Comparison of ENCODE assay signal across 13 mouse cellular contexts in genomic region chr7:25390986-25391385, GRCm38 (mm10). TPM values are rescaled to one million over a fixed set of nuclear protein-coding genes. Genes with fewer than 3 reads are reported as not detected.
A peak's percentile ranks its signal among the peaks of the same experiment; 100 is the strongest.
DNase-seq lines count a peak whose midpoint lies in the region; ATAC-seq and TF ChIP-seq lines count a peak whose summit lies in the region.
"Had no signal": no experiment of that assay in that cellular context is flagged by ENCODE, and none has a peak within 500 bp of the region (broad histone marks: within the 10 kb centered on the region; RNA-seq: fewer than 3 reads in every experiment).

No protein-coding gene starts in this region.

- H3K27me3 ChIP-seq in intestine, embryonic 16.5 days (replicated peaks; ENCODE audit: control insufficient read depth, insufficient read depth, low read length): no peaks in the 10 kb centered on the region
- H3K27me3 ChIP-seq: kidney, embryonic 15.5 days had no signal

- no peaks in the 10 kb centered on the region for H3K9me3 ChIP-seq in intestine, embryonic 16.5 days (ENCODE audit: control insufficient read depth, low read length)
- H3K9me3 ChIP-seq: heart, embryonic 10.5 days; kidney, embryonic 15.5 days had no signal

- H3K4me2 ChIP-seq in intestine, embryonic 16.5 days (ENCODE audit: low read depth, low read length): no peak overlapping the region
- H3K4me2 ChIP-seq: kidney, embryonic 15.5 days had no signal

- peaks cover 50% of the 10 kb centered on the region for H3K4me1 ChIP-seq in intestine, embryonic 16.5 days (ENCODE audit: control insufficient read depth, insufficient read depth, low read length)

- no peak for TF ChIP-seq CTCF in gastrocnemius, adult 2 months (IDR thresholded peaks at IDR 0.05)

- peak overlapping the region; percentile 91 for H3K27ac ChIP-seq in gastrocnemius, adult 2 months
- H3K27ac ChIP-seq in intestine, embryonic 16.5 days (ENCODE audit: low read length): peak overlapping the region; percentile 38; the same call in 1 of the 2 replicates
- H3K27ac ChIP-seq: macrophage had no signal

- 47% methylated on average over 2 of the region's 2 CpGs for WGBS in intestine, embryonic 16.5 days

- intact Hi-C loops in gastrocnemius, adult 2 months (cut with DNase I): no loop called here

- peak overlapping the region; percentile 72 for H3K4me3 ChIP-seq in gastrocnemius, adult 2 months
- H3K4me3 ChIP-seq in intestine, embryonic 16.5 days (ENCODE audit: low read length): no peak overlapping the region
- H3K4me3 ChIP-seq: heart, embryonic 10.5 days; kidney, embryonic 15.5 days had no signal

- DNase-seq in gastrocnemius, adult 2 months: no peak
- no peak for DNase-seq in gastrocnemius, adult 8-10 months (ENCODE audit: low spot score in 2 of 2)
- peak; percentile 10 for DNase-seq in kidney, postnatal 10 days
- no peak for DNase-seq in kidney, postnatal 4 days
- peak; percentile 82 for DNase-seq in adrenal gland, adult 2 months
- no peak for DNase-seq in c-Kit-positive CD71-positive TER-119-positive erythroid progenitor cells, embryonic 14.5 days (ENCODE audit: low spot score)
- DNase-seq in left cerebral cortex, adult 9 months (ENCODE audit: low spot score in 2 of 2): no peak
- DNase-seq: embryo, embryonic 11 days had no signal

- no peaks in the 10 kb centered on the region for H3K36me3 ChIP-seq in intestine, embryonic 16.5 days (ENCODE audit: control insufficient read depth, insufficient read depth, low read length)

- no peak overlapping the region for H3K9ac ChIP-seq in intestine, embryonic 16.5 days (ENCODE audit: low read depth, low read length)
- H3K9ac ChIP-seq: kidney, embryonic 15.5 days had no signal

- no peak for ATAC-seq in intestine, embryonic 16.5 days

RNA-seq across cellular contexts. Expression of gene Lipe, which starts 7.5 kb away (rescaled TPM):
- 10 to 100 TPM; 13.4 to 17.9 TPM for total RNA-seq in gastrocnemius, adult 2 months (2021)
- 10 to 100 TPM; 10.6 to 28.0 (median 19.9) TPM for total RNA-seq in gastrocnemius, adult 8-10 months (2022)
- total RNA-seq in adrenal gland, adult 2 months (2021): 100 to 1,000 TPM; 372 to 462 TPM
- polyA plus RNA-seq in adrenal gland, adult 2 months (2012; rRNA removed): 471 and 632 TPM in 2 replicates
- 9.1 and 11.8 TPM in 2 replicates for polyA plus RNA-seq in intestine, embryonic 16.5 days (2015; fragmentation: Nextera tagmentation; extraction: Ambion mirVana)

RNA-seq across cellular contexts. Expression of gene Cnfn, which starts 21.5 kb away (rescaled TPM):
- total RNA-seq in gastrocnemius, adult 2 months (2021): not detected
- not detected for total RNA-seq in gastrocnemius, adult 8-10 months (2022)
- total RNA-seq in adrenal gland, adult 2 months (2021): not detected
- 1.8 TPM in 1 of 2 replicates, not detected in the other for polyA plus RNA-seq in adrenal gland, adult 2 months (2012; rRNA removed)
- 0.69 and 1.1 TPM in 2 replicates for polyA plus RNA-seq in intestine, embryonic 16.5 days (2015; fragmentation: Nextera tagmentation; extraction: Ambion mirVana)
- total RNA-seq: left cerebral cortex, adult 8-10 months had no signal
- polyA plus RNA-seq: heart, embryonic 10.5 days; macrophage had no signal

RNA-seq across cellular contexts. Expression of gene Cxcl17, which starts 21.7 kb away (rescaled TPM):
- not detected for total RNA-seq in gastrocnemius, adult 2 months (2021)
- total RNA-seq in gastrocnemius, adult 8-10 months (2022): not detected
- not detected for total RNA-seq in adrenal gland, adult 2 months (2021)
- polyA plus RNA-seq in adrenal gland, adult 2 months (2012; rRNA removed): not detected in 2 replicates
- 0.18 and 0.43 TPM in 2 replicates for polyA plus RNA-seq in intestine, embryonic 16.5 days (2015; fragmentation: Nextera tagmentation; extraction: Ambion mirVana)
- total RNA-seq: left cerebral cortex, adult 8-10 months had no signal
- polyA plus RNA-seq: macrophage had no signal

Comparison
In these comparisons a context has a peak if more than half of its experiments do, and no peak if none do; other contexts are left out.
1. DNase-seq: peak in kidney, postnatal 10 days (single experiment) and adrenal gland, adult 2 months (single experiment); none in gastrocnemius, adult 2 months (single experiment), gastrocnemius, adult 8-10 months (0 of 2), kidney, postnatal 4 days (0 of 2), c-Kit-positive CD71-positive TER-119-positive erythroid progenitor cells, embryonic 14.5 days (single experiment) and left cerebral cortex, adult 9 months (0 of 2).
2. RNA of gene Lipe, which starts 7.5 kb away (total RNA-seq): 372 to 462 TPM in adrenal gland, adult 2 months; 10.6 to 28.0 TPM in gastrocnemius, adult 8-10 months and 13.4 to 17.9 TPM in gastrocnemius, adult 2 months; every median in the first group is over 10 times any median in the second.